Mouse (Mus musculus) ES-E14 (cell line): ENCODE measurements at regions not wholly inside any gene's neighbourhood (a gene's known extent, or its start where the extent isn't known, plus 50 kb on each side); places are given as distances from the start of the nearest gene placed in this dataset.

Experiments
- CHD2 ChIP-seq: IDR thresholded peaks from 2 replicates; pipeline ENCODE4 v1.6.1; 2014; ENCODE audit warnings: mild to moderate bottlenecking, low read depth, low read length, inconsistent platforms
- HCFC1 ChIP-seq: IDR thresholded peaks from 2 replicates; pipeline ENCODE4 v1.6.1; 2012; ENCODE audit warnings: low read length, inconsistent platforms, borderline replicate concordance; ENCODE audit not compliant: insufficient read depth
- MAFK ChIP-seq: IDR thresholded peaks from 2 replicates; pipeline ENCODE4 v1.6.1; 2014; ENCODE audit warnings: mild to moderate bottlenecking, low read depth, low read length, inconsistent platforms; ENCODE audit not compliant: insufficient read depth
- ZC3H11A ChIP-seq: IDR thresholded peaks from 2 replicates; pipeline ENCODE4 v1.6.1; 2012; ENCODE audit warnings: low read depth, mild to moderate bottlenecking, inconsistent platforms, low read length, borderline replicate concordance
- ZNF384 ChIP-seq: IDR thresholded peaks from 2 replicates; pipeline ENCODE4 v1.6.1; 2012; ENCODE audit warnings: low read depth, low read length, inconsistent platforms

DNA sequence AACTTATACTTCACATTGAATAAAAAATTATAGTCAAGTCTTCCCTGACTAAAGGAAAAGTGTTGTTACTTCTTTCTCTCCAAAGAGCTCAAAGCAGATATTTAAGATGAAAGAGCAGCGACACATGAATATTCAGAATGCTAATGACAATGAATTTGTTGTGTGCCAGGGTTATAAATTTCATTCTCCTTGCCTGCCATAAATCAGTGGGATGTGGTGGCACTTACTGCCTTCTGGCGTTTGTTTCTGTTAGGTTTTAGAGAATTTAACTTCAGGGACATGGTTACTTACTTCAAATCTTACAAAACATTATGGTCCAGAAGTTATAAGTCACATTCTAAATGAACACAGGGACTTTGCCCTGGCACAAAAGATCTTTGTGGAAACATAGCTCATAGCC is 380.4 kb downstream of the Samd5 start:
- no peak for TF ChIP-seq CHD2
- TF ChIP-seq ZNF384, result no peak
- no peak for TF ChIP-seq ZC3H11A
- no peak for TF ChIP-seq MAFK
- TF ChIP-seq HCFC1, result no peak
